Mouse (Mus musculus) cerebellum, adult 2 months (tissue): ENCODE data around the gene Cdc42ep1. TPM values are rescaled to one million over a fixed set of nuclear protein-coding genes. Genes with fewer than 3 reads are reported as not detected.

Experiments
- DNase-seq, 2 experiments: peaks; one replicate each; pipeline ENCODE4 v3.0.0; 2021
- H3K27ac ChIP-seq: fragments of 200-500 bp; 2 replicates; pipeline ENCODE4 v1.5.1; 2012; ENCODE audit warnings: low read length, control low read depth, inconsistent platforms; ENCODE audit not compliant: insufficient read depth
- H3K27me3 ChIP-seq: fragments of 200-500 bp; 2 replicates; pipeline ENCODE4 v1.6.1; 2012; ENCODE audit warnings: inconsistent platforms, mild to moderate bottlenecking, low read length, moderate library complexity; ENCODE audit not compliant: control insufficient read depth, insufficient read depth
- H3K4me1 ChIP-seq: fragments of 200-500 bp; 2 replicates; pipeline ENCODE4 v1.6.1; 2011; ENCODE audit warnings: low read length; ENCODE audit not compliant: control insufficient read depth, insufficient read depth
- H3K4me3 ChIP-seq: fragments of 200-500 bp; replicated peaks from 2 replicates; pipeline ENCODE3; 2011; ENCODE audit warnings: mild to moderate bottlenecking, low read depth, low read length, control low read depth; ENCODE audit not compliant: insufficient read depth
- CTCF ChIP-seq: fragments of 200-500 bp; IDR thresholded peaks from 2 replicates; pipeline ENCODE4 v1.5.1; 2011; ENCODE audit warnings: low read depth, mild to moderate bottlenecking, control low read depth, low read length, moderate library complexity, borderline replicate concordance; ENCODE audit not compliant: insufficient read depth
- POLR2A ChIP-seq: fragments of 200-500 bp; IDR thresholded peaks from 2 replicates; pipeline ENCODE4 v1.6.1; 2011; ENCODE audit warnings: low read length, control low read depth, borderline replicate concordance; ENCODE audit not compliant: insufficient read depth
- WGBS: fragments of 180-500 bp; shearing (Covaris S2); methylation state at CpG from one replicate; pipeline ENCODE4 v1.1.7; 2018; 5-methylcytosine and 5-hydroxymethylcytosine counted together
- polyA plus RNA-seq: library from polyadenylated mRNA; depleted of rRNA; stranded (reverse); fragments of >200 nt; gene quantifications from 2 replicates; pipeline ENCODE4 v1.2.3, GENCODE M21; 2012; rRNA removed

The Cdc42ep1 gene
- polyA plus RNA-seq, 1 experiment: 77.3 TPM

DNA sequence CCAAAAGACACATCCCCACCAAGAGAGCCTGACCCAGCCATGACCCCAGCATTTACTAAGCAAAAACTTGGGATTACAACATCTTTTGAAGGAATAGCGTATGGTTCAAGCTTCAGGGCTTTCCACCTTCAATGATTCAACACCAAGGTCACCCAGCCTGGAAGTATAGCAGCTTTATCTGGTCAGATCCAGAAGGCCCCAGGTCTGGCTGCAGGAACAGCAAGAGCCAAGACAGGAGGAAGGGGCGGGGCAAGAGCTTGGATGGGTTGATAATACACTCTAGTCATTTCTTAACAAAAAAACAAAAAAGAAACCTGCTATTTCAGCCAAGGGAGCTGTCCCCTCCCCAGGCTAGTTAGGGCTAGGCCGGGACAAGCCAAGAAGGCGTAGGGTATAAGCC, 55.1 kb downstream of the Cdc42ep1 start:
- no peak for DNase-seq
- 94% methylated on average over 4 of the region's 4 CpGs for WGBS
- H3K4me1 ChIP-seq: no peaks in the 10 kb centered on the region; the same call in 1 of the 2 replicates
- no peak overlapping the region for H3K4me3 ChIP-seq
- no peak overlapping the region for H3K27ac ChIP-seq
- no peaks in the 10 kb centered on the region for H3K27me3 ChIP-seq
- TF ChIP-seq CTCF: no peak
- no peak for TF ChIP-seq POLR2A

DNA sequence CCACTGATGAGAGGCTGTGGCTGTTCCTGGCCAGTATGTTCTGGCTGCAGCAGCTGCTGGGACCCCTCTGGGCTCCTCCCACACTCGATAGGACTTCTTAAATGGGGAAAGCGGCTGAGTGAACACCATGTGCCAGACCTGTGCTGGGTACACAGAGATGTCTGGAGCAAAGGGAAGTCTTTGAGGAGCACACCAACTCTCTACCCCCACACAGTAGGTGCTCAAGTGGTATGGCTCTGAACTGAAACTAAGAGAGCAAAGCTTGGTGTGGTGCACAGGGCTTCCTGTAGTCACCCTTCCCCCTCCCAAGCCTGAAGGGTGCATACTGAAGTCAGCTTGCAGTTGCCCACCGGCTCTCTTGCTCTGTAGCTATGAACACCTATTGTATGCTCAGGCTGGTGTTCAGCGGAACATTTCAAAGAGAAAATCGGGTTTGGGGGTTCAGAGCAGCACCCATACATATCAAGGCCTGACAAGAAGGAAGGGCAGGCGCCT, 56.1 kb downstream of the Cdc42ep1 start:
- Histone ChIP-seq H3K4me3 (no peak overlapping the region), H3K27me3 (no peaks in the 10 kb centered on the region), H3K4me1 (no peaks in the 10 kb centered on the region; the same call in none of the 2 replicates), H3K27ac (no peak overlapping the region)
- TF ChIP-seq CTCF: no peak
- TF ChIP-seq POLR2A: no peak
- whole genome bisulfite sequencing: 77% methylated on average over 6 of the region's 6 CpGs
- DNase-seq: no peak

DNA sequence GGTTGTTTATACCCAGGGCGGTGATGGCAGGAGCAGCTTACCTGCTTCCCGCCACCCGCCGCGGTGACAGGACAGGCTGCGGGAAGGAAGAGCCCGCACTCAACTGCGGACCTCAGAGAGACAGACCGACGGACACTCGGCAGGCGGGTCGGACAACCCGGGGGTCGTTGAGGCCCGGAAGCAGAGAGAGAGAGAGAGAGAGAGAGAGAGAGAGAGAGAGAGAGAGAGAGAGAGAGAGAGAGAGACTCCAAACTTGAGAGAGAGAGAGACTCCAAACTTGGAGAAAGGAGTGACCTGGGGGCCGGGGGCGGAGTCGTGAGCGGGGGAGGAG, 57.0 kb downstream of the Cdc42ep1 start, which contains the start of gene Gm49510:
TSS of gene Gm49510 (plus strand) at position 259 of the 331 bp plus-strand sequence.
- TF ChIP-seq CTCF (no peak), POLR2A (no peak)
- no peak for DNase-seq
- 12% methylated on average over 19 of the region's 20 CpGs for WGBS
- Histone ChIP-seq H3K4me1 (no peaks in the 10 kb centered on the region; the same call in none of the 2 replicates), H3K4me3 (peak within 1 kb of the TSS; percentile 69), H3K27me3 (no peaks in the 10 kb centered on the region), H3K27ac (no peak within 1 kb of the TSS)

DNA sequence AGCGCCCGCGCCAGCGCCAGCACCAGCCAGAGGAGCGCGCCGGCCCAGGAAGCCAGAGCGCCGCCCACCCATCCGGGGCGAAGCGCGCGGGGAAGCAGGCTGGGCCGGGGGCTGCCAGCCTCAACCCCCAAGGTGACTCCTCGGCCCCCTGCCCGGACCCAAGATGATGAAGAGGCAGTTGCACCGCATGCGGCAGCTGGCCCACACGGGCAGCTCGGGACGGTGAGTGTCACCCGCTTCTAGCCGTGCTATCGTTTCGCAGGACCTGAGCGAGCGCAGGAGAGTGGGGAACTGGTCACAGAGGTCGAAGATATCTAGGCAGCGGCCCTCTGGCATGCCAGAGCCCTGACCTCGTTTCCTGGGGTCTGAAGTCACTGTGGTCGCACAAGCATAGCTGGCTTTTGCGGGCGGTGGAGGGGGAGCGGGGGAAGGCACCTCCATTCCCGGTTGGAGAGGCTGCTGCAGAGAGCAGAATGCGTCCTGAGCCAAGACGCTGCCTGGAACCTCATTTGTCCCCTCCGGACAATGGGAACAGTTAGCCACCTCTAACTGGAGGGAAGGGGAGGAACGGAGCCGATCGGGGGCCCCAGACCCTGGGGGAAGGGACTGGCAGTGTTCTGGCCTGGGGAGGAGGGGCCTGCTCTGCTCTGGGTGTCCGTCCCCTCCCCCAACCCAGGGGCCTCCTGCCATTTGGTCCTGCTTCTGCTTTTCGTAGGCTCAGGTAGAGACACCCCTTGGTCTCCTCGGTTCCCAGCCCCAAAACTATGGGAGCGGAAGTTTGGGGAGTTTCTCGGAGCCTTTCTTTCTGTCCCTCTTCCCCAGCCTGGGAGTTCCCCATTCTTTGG, 57.5 kb downstream of the Cdc42ep1 start, which contains the start of gene Sh3bp1:
TSS of gene Sh3bp1 (plus strand) at position 29 of the 845 bp plus-strand sequence.
- Histone ChIP-seq H3K27ac (no peak within 1 kb of the TSS), H3K4me1 (no peaks in the 10 kb centered on the region; the same call in none of the 2 replicates), H3K27me3 (no peaks in the 10 kb centered on the region), H3K4me3 (peak within 1 kb of the TSS; percentile 69)
- TF ChIP-seq CTCF (no peak), POLR2A (no peak)
- WGBS: 6% methylated on average over 47 of the region's 47 CpGs
- DNase-seq: peak; percentile 46 to 61

Other genes starting within 250 kb of the Cdc42ep1 start
- gene Cyth4, start 245.6 kb upstream of the Cdc42ep1 start, polyA plus RNA-seq: 3.8 and 4.6 TPM in 2 replicates
- 18.0 and 20.6 TPM in 2 replicates for gene Elfn2, start 123.9 kb upstream of the Cdc42ep1 start, polyA plus RNA-seq
- gene Mfng, start 69.1 kb upstream of the Cdc42ep1 start, polyA plus RNA-seq: 3.8 and 4.4 TPM in 2 replicates
- gene Card10, start 39.6 kb upstream of the Cdc42ep1 start, polyA plus RNA-seq: 7.1 and 8.2 TPM in 2 replicates
- 0.87 and 1.2 TPM in 2 replicates for gene Lgals2, start 12.9 kb downstream of the Cdc42ep1 start, polyA plus RNA-seq
- 80.8 and 82.5 TPM in 2 replicates for gene Gga1, start 34.6 kb downstream of the Cdc42ep1 start, polyA plus RNA-seq
- gene Gm49510, start 57.0 kb downstream of the Cdc42ep1 start, polyA plus RNA-seq: 0.10 TPM in 2 replicates
- 25.8 and 28.2 TPM in 2 replicates for gene Sh3bp1, start 57.1 kb downstream of the Cdc42ep1 start, polyA plus RNA-seq
- gene Pdxp, start 71.3 kb downstream of the Cdc42ep1 start, polyA plus RNA-seq: 204 and 211 TPM in 2 replicates
- gene Lgals1, start 84.1 kb downstream of the Cdc42ep1 start, polyA plus RNA-seq: 64.7 and 71.7 TPM in 2 replicates
- gene Nol12, start 92.3 kb downstream of the Cdc42ep1 start, polyA plus RNA-seq: 30.7 and 34.4 TPM in 2 replicates
- 35.3 and 39.4 TPM in 2 replicates for gene Triobp, start 105.1 kb downstream of the Cdc42ep1 start, polyA plus RNA-seq
- gene H1f0, start 185.8 kb downstream of the Cdc42ep1 start, polyA plus RNA-seq: 197 and 242 TPM in 2 replicates
- gene Galr3, start 199.3 kb downstream of the Cdc42ep1 start, polyA plus RNA-seq: 0.11 and 0.26 TPM in 2 replicates
- 40.7 and 42.8 TPM in 2 replicates for gene Ankrd54, start 220.3 kb downstream of the Cdc42ep1 start, polyA plus RNA-seq
- 88.1 and 93.0 TPM in 2 replicates for gene Eif3l, start 232.6 kb downstream of the Cdc42ep1 start, polyA plus RNA-seq